Mouse (Mus musculus) kidney, adult 2 months (tissue): ENCODE results near the gene Git2.

Experiments
- CTCF ChIP-seq: fragments of 200-500 bp; conservative IDR thresholded peaks from 2 replicates; pipeline ENCODE4 v1.5.1; 2011; ENCODE audit warnings: low read depth, mild to moderate bottlenecking, control low read depth, low read length, moderate library complexity, mixed read lengths; ENCODE audit not compliant: insufficient read depth, insufficient read length
- POLR2A ChIP-seq: fragments of 200-500 bp; IDR thresholded peaks from one replicate; pipeline ENCODE4 v1.6.1; 2011; ENCODE audit warnings: low read depth, low read length, control low read depth

GRCm38 (mm10) chr5:114782991-114783390, 7.7 kb upstream of the Git2 start:
- TF ChIP-seq CTCF (no peak), POLR2A (no peak)
